Mouse (Mus musculus): ENCODE measurements around the gene Piga.

DNA sequence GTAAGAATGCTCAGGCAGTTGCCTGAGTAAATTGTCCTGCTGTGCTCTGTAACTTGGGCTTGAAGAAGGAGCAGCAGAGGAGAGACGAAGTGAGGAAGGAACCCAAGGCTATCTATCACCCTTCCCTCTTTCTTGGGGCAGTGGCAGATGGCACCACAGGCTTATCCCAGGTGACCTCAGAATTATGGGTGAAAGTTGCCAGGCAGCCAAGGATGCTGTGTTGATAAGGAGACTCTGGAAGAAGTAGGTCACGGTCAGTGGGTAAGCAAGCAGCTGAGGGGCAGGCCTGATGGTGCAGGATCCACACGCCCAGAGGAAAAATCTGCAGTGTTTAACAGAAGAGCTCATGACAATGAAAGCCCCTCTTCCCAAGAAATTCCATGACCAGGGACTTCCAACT is 21.7 kb downstream of the Piga start:
- TF ChIP-seq CTCF (IDR thresholded peaks at IDR 0.05; ENCODE audit: extremely low read depth, insufficient read length, insufficient replicate concordance, low read depth, low read length) (no peak), POLR2A (IDR thresholded peaks at IDR 0.05; ENCODE audit: low read depth, low read length) (no peak)
